Mouse (Mus musculus): ENCODE data around the gene A630076J17Rik.

GRCm38 (mm10) chr3:107272433-107272832 lies 42.0 kb downstream of the A630076J17Rik start:
- TF ChIP-seq GATA1 (IDR thresholded peaks at IDR 0.05; ENCODE audit: borderline replicate concordance, low read length) (no peak), CTCF (IDR thresholded peaks at IDR 0.05; ENCODE audit: low read depth, low read length) (no peak), POLR2AphosphoS5 (IDR thresholded peaks at IDR 0.05; ENCODE audit: insufficient replicate concordance, low read depth, low read length) (no peak)
